Comparison of ENCODE assay signal across 9 mouse cellular contexts in the genomic region with DNA sequence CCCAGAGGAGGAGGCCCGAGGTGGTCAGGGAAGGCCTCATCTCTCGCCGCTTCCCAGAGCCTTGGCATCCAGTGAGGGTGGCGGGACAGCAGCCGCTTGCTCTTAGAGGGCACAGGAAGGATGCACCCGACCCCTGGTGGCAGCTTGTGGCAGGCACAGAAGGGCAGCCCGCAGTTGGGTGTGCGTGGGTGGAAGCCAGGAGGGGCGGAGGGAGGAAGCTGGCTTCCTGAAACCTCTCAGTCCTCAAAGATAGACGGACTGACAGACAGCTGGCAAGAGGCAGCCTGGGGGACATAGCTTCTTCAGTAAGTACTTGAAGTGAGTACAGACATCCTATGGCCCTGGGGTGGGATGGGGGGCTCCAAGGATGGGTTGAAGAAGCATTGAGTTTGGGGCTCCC. TPM values are rescaled to one million over a fixed set of nuclear protein-coding genes. Genes with fewer than 3 reads are reported as not detected.
DNase-seq lines count a peak whose midpoint lies in the region; ATAC-seq and TF ChIP-seq lines count a peak whose summit lies in the region.
"Had no signal": no experiment of that assay in that cellular context is flagged by ENCODE, and none has a peak within 500 bp of the region (broad histone marks: within the 10 kb centered on the region; RNA-seq: fewer than 3 reads in every experiment).

A gene (plus strand): TSS at position 228 of the 400 bp plus-strand sequence.

- peaks cover 43% of the 10 kb centered on the region for H3K4me1 ChIP-seq in forebrain, embryonic 10.5 days
- H3K4me1 ChIP-seq in forebrain, embryonic 15.5 days: no peaks in the 10 kb centered on the region
- peaks cover 54% of the 10 kb centered on the region for H3K4me1 ChIP-seq in bone marrow macrophage, adult 2 months (ENCODE audit: control insufficient read depth, insufficient read depth, low read length)
- H3K4me1 ChIP-seq in kidney, adult 2 months (ENCODE audit: control insufficient read depth, insufficient read depth, low read length): no peaks in the 10 kb centered on the region
- H3K4me1 ChIP-seq in lung, postnatal 0 days (ENCODE audit: insufficient read depth, low read depth, low read length): no peaks in the 10 kb centered on the region

- no peak within 1 kb of the TSS for H3K9ac ChIP-seq in forebrain, embryonic 15.5 days (replicated peaks)
- no peak within 1 kb of the TSS for H3K9ac ChIP-seq in lung, postnatal 0 days (replicated peaks; ENCODE audit: low read depth)

- no peak for TF ChIP-seq EP300 in lung, postnatal 0 days (IDR thresholded peaks at IDR 0.05)

- TF ChIP-seq CTCF in bone marrow macrophage, adult 2 months (IDR thresholded peaks at IDR 0.05; ENCODE audit: low read depth, low read length): peak; percentile 69
- peak; percentile 57 for TF ChIP-seq CTCF in kidney, adult 2 months (conservative IDR thresholded peaks at IDR 0.05; ENCODE audit: insufficient read depth, insufficient read length, low read depth, low read length)
- peak; percentile 90 for TF ChIP-seq CTCF in lung, postnatal 0 days (IDR thresholded peaks at IDR 0.05)

- TF ChIP-seq POLR2A in bone marrow macrophage, adult 2 months (IDR thresholded peaks at IDR 0.05; ENCODE audit: borderline replicate concordance, low read depth, low read length): 0 out of 2 replicates have a peak, but pooled peaks have one; percentile 33
- TF ChIP-seq POLR2A in kidney, adult 2 months (IDR thresholded peaks at IDR 0.05; ENCODE audit: low read depth, low read length): no peak

- peak within 1 kb of the TSS; percentile 54 for H3K27ac ChIP-seq in forebrain, embryonic 10.5 days
- H3K27ac ChIP-seq in forebrain, embryonic 15.5 days (replicated peaks): no peak within 1 kb of the TSS
- H3K27ac ChIP-seq in bone marrow macrophage, adult 2 months (ENCODE audit: insufficient read depth, low read depth, low read length): peak within 1 kb of the TSS; percentile 95
- no peak within 1 kb of the TSS for H3K27ac ChIP-seq in kidney, adult 2 months (ENCODE audit: insufficient read depth, low read depth, low read length)
- H3K27ac ChIP-seq in lung, postnatal 0 days (ENCODE audit: low read length): no peak within 1 kb of the TSS; the same call in 1 of the 2 replicates

- no peak within 1 kb of the TSS for H3K4me2 ChIP-seq in forebrain, embryonic 15.5 days (replicated peaks)
- 0 out of 2 replicates have a peak within 1 kb of the TSS, but pooled peaks have one; percentile 14 for H3K4me2 ChIP-seq in lung, postnatal 0 days (replicated peaks; ENCODE audit: low read depth, low read length)

- ATAC-seq in forebrain, embryonic 15.5 days (replicated peaks): no peak
- ATAC-seq in lung, postnatal 0 days: peak; percentile 83
- ATAC-seq: Patski had no signal

- WGBS in forebrain, embryonic 10.5 days: 51% methylated on average over 10 of the region's 10 CpGs
- 42% methylated on average over 10 of the region's 10 CpGs for WGBS in forebrain, embryonic 15.5 days
- WGBS in kidney, adult 2 months: 19% methylated on average over 10 of the region's 10 CpGs
- 16% methylated on average over 10 of the region's 10 CpGs for WGBS in lung, postnatal 0 days

- H3K27me3 ChIP-seq in forebrain, embryonic 10.5 days (ENCODE audit: poor library complexity, severe bottlenecking): peaks cover 26% of the 10 kb centered on the region
- H3K27me3 ChIP-seq in forebrain, embryonic 15.5 days: no peaks in the 10 kb centered on the region
- no peaks in the 10 kb centered on the region for H3K27me3 ChIP-seq in kidney, adult 2 months (replicated peaks; ENCODE audit: control insufficient read depth, insufficient read depth, low read length)
- H3K27me3 ChIP-seq in lung, postnatal 0 days (replicated peaks; ENCODE audit: insufficient read depth, low read length): no peaks in the 10 kb centered on the region
- H3K27me3 ChIP-seq: Patski had no signal

- H3K36me3 ChIP-seq in forebrain, embryonic 10.5 days (replicated peaks): no peaks in the 10 kb centered on the region
- H3K36me3 ChIP-seq in forebrain, embryonic 15.5 days: no peaks in the 10 kb centered on the region
- H3K36me3 ChIP-seq in kidney, adult 2 months (ENCODE audit: control insufficient read depth, insufficient read depth, low read length): no peaks in the 10 kb centered on the region
- no peaks in the 10 kb centered on the region for H3K36me3 ChIP-seq in lung, postnatal 0 days (ENCODE audit: insufficient read depth, low read length)

- no peak for DNase-seq in forebrain, embryonic 10.5 days (ENCODE audit: extremely low spot score, low spot score)
- peak; percentile 94 to 95 for DNase-seq in B cell, adult 2 months
- DNase-seq in gastrocnemius, postnatal 10 days: peak; percentile 76
- peak; percentile 64 for DNase-seq in kidney, adult 2 months
- peak; percentile 78 for DNase-seq in lung, postnatal 0 days (ENCODE audit: low spot score)
- DNase-seq in spleen, postnatal 14 days (ENCODE audit: low spot score in 2 of 2): peak; percentile 81 to 89

- no peak within 1 kb of the TSS for H3K4me3 ChIP-seq in forebrain, embryonic 10.5 days
- H3K4me3 ChIP-seq in forebrain, embryonic 15.5 days: no peak within 1 kb of the TSS
- H3K4me3 ChIP-seq in bone marrow macrophage, adult 2 months (ENCODE audit: insufficient read depth, low read length): peak within 1 kb of the TSS; percentile 63
- H3K4me3 ChIP-seq in kidney, adult 2 months (ENCODE audit: insufficient read depth, low read depth, low read length): no peak within 1 kb of the TSS
- no peak within 1 kb of the TSS for H3K4me3 ChIP-seq in lung, postnatal 0 days (ENCODE audit: low read depth, low read length)

- H3K9me3 ChIP-seq in forebrain, embryonic 10.5 days: no peaks in the 10 kb centered on the region
- no peaks in the 10 kb centered on the region for H3K9me3 ChIP-seq in forebrain, embryonic 15.5 days
- H3K9me3 ChIP-seq in lung, postnatal 0 days (ENCODE audit: low read length): no peaks in the 10 kb centered on the region

RNA-seq across cellular contexts. Expression of the gene that starts here (rescaled TPM):
- polyA plus RNA-seq in forebrain, embryonic 10.5 days (2016; fragmentation: Nextera tagmentation; extraction: Ambion mirVana): 1.9 and 2.3 TPM in 2 replicates
- 0.23 and 0.24 TPM in 2 replicates for polyA plus RNA-seq in forebrain, embryonic 15.5 days (2015; fragmentation: Nextera tagmentation; extraction: Ambion mirVana)
- polyA plus RNA-seq in bone marrow macrophage, adult 2 months (2012; ENCODE audit: insufficient read depth, insufficient read length, missing spikeins): 42.8 and 49.1 TPM in 2 replicates
- 1 to 10 TPM in 1 of 2 experiments, under 1 TPM in 1; 0.38 to 1.1 TPM for total RNA-seq in gastrocnemius, postnatal 10 days (2021)
- polyA plus RNA-seq in kidney, adult 2 months (2012; rRNA removed): 0.73 and 2.5 TPM in 2 replicates
- 2.9 and 3.0 TPM in 2 replicates for polyA plus RNA-seq in lung, postnatal 0 days (2015; fragmentation: Nextera tagmentation; extraction: Ambion mirVana)

Comparison
In these comparisons a context has a peak if more than half of its experiments do, and no peak if none do; other contexts are left out.
1. RNA of the gene that starts here (polyA plus RNA-seq): 42.8 to 49.1 TPM in bone marrow macrophage, adult 2 months; 2.9 to 3.0 TPM in lung, postnatal 0 days, 0.73 to 2.5 TPM in kidney, adult 2 months, 1.9 to 2.3 TPM in forebrain, embryonic 10.5 days and 0.23 to 0.24 TPM in forebrain, embryonic 15.5 days; every median in the first group is over 10 times any median in the second.
2. H3K27ac ChIP-seq: peak in forebrain, embryonic 10.5 days (single experiment) and bone marrow macrophage, adult 2 months (single experiment); none in forebrain, embryonic 15.5 days (single experiment), kidney, adult 2 months (single experiment) and lung, postnatal 0 days (single experiment).
3. Peak in every context shown above with its lines, with median percentiles within 50 percentile points of each other: CTCF ChIP-seq.